Mouse (Mus musculus): ENCODE data around the gene Zfp687.

- TF ChIP-seq CTCF (IDR thresholded peaks at IDR 0.05; ENCODE audit: low read depth) = no peak
- no peak for TF ChIP-seq EP300 (IDR thresholded peaks at IDR 0.05; ENCODE audit: low read depth)
Measured at GRCm38 (mm10) chr3:95047914-95048313, 32.7 kb upstream of the Zfp687 start.
